Mouse (Mus musculus) midbrain, embryonic 16.5 days (tissue): ENCODE measurements at regions not wholly inside any gene's neighbourhood (a gene's known extent, or its start where the extent isn't known, plus 50 kb on each side); places are given as distances from the start of the nearest gene placed in this dataset.

ENCODE experiments used
- ATAC-seq: fragments of 200-750 bp; cut with Nextera tagmentation; 2 replicates; pipeline ENCODE4 v1.8.0; 2017; ENCODE audit warnings: moderate TSS enrichment
- H3K27ac ChIP-seq: fragments of 300-500 bp; sonication (generic); 2 replicates; pipeline ENCODE4 v1.5.1; 2014; ENCODE audit warnings: mild to moderate bottlenecking, low read length, mixed read lengths
- H3K27me3 ChIP-seq: fragments of 300-500 bp; sonication (generic); 2 replicates; pipeline ENCODE4 v1.6.1; 2014; ENCODE audit warnings: low read depth, low read length, mixed read lengths; ENCODE audit not compliant: control insufficient read depth, insufficient read depth
- H3K36me3 ChIP-seq: fragments of 300-500 bp; sonication (generic); 2 replicates; pipeline ENCODE4 v1.6.1; 2014; ENCODE audit warnings: mild to moderate bottlenecking, low read length, moderate library complexity, mixed read lengths; ENCODE audit not compliant: control insufficient read depth, insufficient read depth
- H3K4me1 ChIP-seq: fragments of 300-500 bp; sonication (generic); 2 replicates; pipeline ENCODE4 v1.6.1; 2014; ENCODE audit warnings: mild to moderate bottlenecking, low read length, mixed read lengths; ENCODE audit not compliant: control insufficient read depth, insufficient read depth
- H3K4me2 ChIP-seq: fragments of 300-500 bp; sonication (generic); 2 replicates; pipeline ENCODE4 v1.6.1; 2014; ENCODE audit warnings: mild to moderate bottlenecking, low read length, mixed read lengths
- H3K4me3 ChIP-seq: fragments of 300-500 bp; sonication (generic); 2 replicates; pipeline ENCODE4 v1.5.1; 2014; ENCODE audit warnings: low read depth, mild to moderate bottlenecking, low read length, moderate library complexity, mixed read lengths
- H3K9ac ChIP-seq: fragments of 300-500 bp; sonication (generic); 2 replicates; pipeline ENCODE4 v1.6.1; 2014; ENCODE audit warnings: low read depth, low read length, mixed read lengths
- H3K9me3 ChIP-seq: fragments of 300-500 bp; sonication (generic); replicated peaks from 2 replicates; pipeline ENCODE4 v1.6.1; 2014; ENCODE audit warnings: mild to moderate bottlenecking, low read length, mixed read lengths; ENCODE audit not compliant: control insufficient read depth, poor library complexity, severe bottlenecking
- WGBS: fragments of 180-500 bp; shearing (Covaris S2); extraction: QIAGEN DNeasy Blood & Tissue Kit; methylation state at CpG from one replicate; pipeline ENCODE4 v1.1.7; 2014; 5-methylcytosine and 5-hydroxymethylcytosine counted together

GRCm38 (mm10) chr13:72023666-72024065 lies 60.1 kb upstream of the Irx1 start:
- Histone ChIP-seq H3K9me3 (no peaks in the 10 kb centered on the region), H3K27ac (no peak overlapping the region), H3K4me1 (peaks cover 9% of the 10 kb centered on the region), H3K4me3 (no peak overlapping the region), H3K9ac (no peak overlapping the region), H3K36me3 (no peaks in the 10 kb centered on the region), H3K27me3 (no peaks in the 10 kb centered on the region), H3K4me2 (no peak overlapping the region)
- ATAC-seq = no peak
- 66% methylated on average over 5 of the region's 5 CpGs for WGBS

GRCm38 (mm10) chr13:72043930-72044470 lies 80.5 kb upstream of the Irx1 start:
- Histone ChIP-seq H3K4me2 (no peak overlapping the region), H3K27ac (no peak overlapping the region), H3K36me3 (no peaks in the 10 kb centered on the region), H3K4me1 (no peaks in the 10 kb centered on the region), H3K27me3 (no peaks in the 10 kb centered on the region), H3K4me3 (no peak overlapping the region), H3K9ac (no peak overlapping the region), H3K9me3 (no peaks in the 10 kb centered on the region)
- no peak for ATAC-seq
- 91% methylated on average over 5 of the region's 5 CpGs for WGBS

- 91% methylated on average over 3 of the region's 3 CpGs for WGBS
- no peak overlapping the region for H3K4me3 ChIP-seq
- H3K9ac ChIP-seq = no peak overlapping the region
- no peaks in the 10 kb centered on the region; the same call in 1 of the 2 replicates for H3K4me1 ChIP-seq
- H3K9me3 ChIP-seq = no peaks in the 10 kb centered on the region
- H3K27ac ChIP-seq = no peak overlapping the region
- H3K4me2 ChIP-seq = no peak overlapping the region
- ATAC-seq = no peak
- no peaks in the 10 kb centered on the region for H3K27me3 ChIP-seq
- no peaks in the 10 kb centered on the region for H3K36me3 ChIP-seq
Measured at GRCm38 (mm10) chr13:72056469-72056868, 92.9 kb upstream of the Irx1 start.

GRCm38 (mm10) chr13:72061659-72062058 lies 98.1 kb upstream of the Irx1 start:
- H3K27ac ChIP-seq = no peak overlapping the region
- no peak overlapping the region for H3K4me2 ChIP-seq
- 14% methylated on average over 6 of the region's 6 CpGs for WGBS
- no peak overlapping the region for H3K4me3 ChIP-seq
- H3K27me3 ChIP-seq = no peaks in the 10 kb centered on the region; the same call in 1 of the 2 replicates
- ATAC-seq = 0 out of 2 replicates have a peak, but pooled peaks have one; percentile 32
- peaks cover 7% of the 10 kb centered on the region; the same call in 1 of the 2 replicates for H3K4me1 ChIP-seq
- no peaks in the 10 kb centered on the region for H3K9me3 ChIP-seq
- H3K9ac ChIP-seq = no peak overlapping the region
- no peaks in the 10 kb centered on the region for H3K36me3 ChIP-seq

- ATAC-seq = peak; percentile 67; the same call in 1 of the 2 replicates
- no peak overlapping the region for H3K27ac ChIP-seq
- H3K36me3 ChIP-seq = no peaks in the 10 kb centered on the region
- no peak overlapping the region for H3K4me2 ChIP-seq
- WGBS = 21% methylated on average over 5 of the region's 5 CpGs
- peaks cover 7% of the 10 kb centered on the region; the same call in 1 of the 2 replicates for H3K4me1 ChIP-seq
- H3K9me3 ChIP-seq = no peaks in the 10 kb centered on the region
- H3K27me3 ChIP-seq = no peaks in the 10 kb centered on the region; the same call in 1 of the 2 replicates
- no peak overlapping the region for H3K4me3 ChIP-seq
- H3K9ac ChIP-seq = no peak overlapping the region
Measured at GRCm38 (mm10) chr13:72063278-72063761, 99.8 kb upstream of the Irx1 start.

- peaks cover 6% of the 10 kb centered on the region for H3K4me1 ChIP-seq
- ATAC-seq = no peak
- H3K27ac ChIP-seq = no peak overlapping the region
- no peak overlapping the region for H3K9ac ChIP-seq
- WGBS = 58% methylated on average over 4 of the region's 5 CpGs
- H3K4me2 ChIP-seq = no peak overlapping the region
- H3K4me3 ChIP-seq = no peak overlapping the region
- H3K27me3 ChIP-seq = no peaks in the 10 kb centered on the region
- H3K9me3 ChIP-seq = no peaks in the 10 kb centered on the region
- no peaks in the 10 kb centered on the region for H3K36me3 ChIP-seq
Measured at GRCm38 (mm10) chr13:72096585-72096984, 133.1 kb upstream of the Irx1 start.

- no peak overlapping the region for H3K27ac ChIP-seq
- H3K9ac ChIP-seq = no peak overlapping the region
- WGBS = 33% methylated on average over 8 of the region's 8 CpGs
- H3K4me2 ChIP-seq = no peak overlapping the region
- ATAC-seq = no peak; the same call in 1 of the 2 replicates
- no peaks in the 10 kb centered on the region for H3K36me3 ChIP-seq
- H3K4me3 ChIP-seq = no peak overlapping the region
- no peaks in the 10 kb centered on the region for H3K27me3 ChIP-seq
- H3K9me3 ChIP-seq = no peaks in the 10 kb centered on the region
- peaks cover 6% of the 10 kb centered on the region for H3K4me1 ChIP-seq
Measured at GRCm38 (mm10) chr13:72097268-72097667, 133.7 kb upstream of the Irx1 start.

GRCm38 (mm10) chr13:72097811-72098210 lies 134.3 kb upstream of the Irx1 start:
- H3K27me3 ChIP-seq = no peaks in the 10 kb centered on the region
- no peak overlapping the region for H3K4me3 ChIP-seq
- no peaks in the 10 kb centered on the region for H3K36me3 ChIP-seq
- no peaks in the 10 kb centered on the region for H3K9me3 ChIP-seq
- no peak for ATAC-seq
- H3K9ac ChIP-seq = no peak overlapping the region
- H3K4me2 ChIP-seq = no peak overlapping the region
- H3K4me1 ChIP-seq = peaks cover 6% of the 10 kb centered on the region
- WGBS = 67% methylated on average over 11 of the region's 11 CpGs
- no peak overlapping the region for H3K27ac ChIP-seq

- Histone ChIP-seq H3K4me2 (no peak overlapping the region), H3K9ac (no peak overlapping the region), H3K27me3 (no peaks in the 10 kb centered on the region), H3K36me3 (no peaks in the 10 kb centered on the region), H3K27ac (no peak overlapping the region), H3K4me3 (no peak overlapping the region), H3K4me1 (peaks cover 6% of the 10 kb centered on the region), H3K9me3 (no peaks in the 10 kb centered on the region)
- no peak for ATAC-seq
- WGBS = 72% methylated on average over 5 of the region's 5 CpGs
Measured at GRCm38 (mm10) chr13:72100741-72101140, 137.2 kb upstream of the Irx1 start.
